Mouse (Mus musculus) C2C12 (cell line): Measurements from ENCODE around the gene Tuba1a.

Experiments
- CEBPB ChIP-seq: IDR thresholded peaks from one replicate; pipeline ENCODE4 v1.6.1; 2011; ENCODE audit warnings: low read depth, mild to moderate bottlenecking, control low read depth, moderate library complexity
- CTCF ChIP-seq: IDR thresholded peaks from one replicate; pipeline ENCODE4 v1.5.1; 2011; ENCODE audit not compliant: control insufficient read depth, insufficient read depth, insufficient read length
- MAX ChIP-seq: IDR thresholded peaks from one replicate; pipeline ENCODE4 v1.6.1; 2011; ENCODE audit warnings: mild to moderate bottlenecking, control low read depth
- MYOD1 ChIP-seq: IDR thresholded peaks from one replicate; pipeline ENCODE4 v1.6.1; 2011; ENCODE audit warnings: low read depth; ENCODE audit not compliant: control insufficient read depth, insufficient read length
- USF1 ChIP-seq: IDR thresholded peaks from one replicate; pipeline ENCODE4 v1.6.1; 2011; ENCODE audit warnings: low read depth, mild to moderate bottlenecking, control low read depth, moderate library complexity

- TF ChIP-seq CEBPB: no peak
- TF ChIP-seq MAX: no peak
- no peak for TF ChIP-seq CTCF
- no peak for TF ChIP-seq MYOD1
- no peak for TF ChIP-seq USF1
Measured at GRCm38 (mm10) chr15:99001451-99001931, 48.0 kb upstream of the Tuba1a start.
